Mouse (Mus musculus) Patski (cell line): ENCODE measurements around the gene Asb16. TPM values are rescaled to one million over a fixed set of nuclear protein-coding genes. Genes with fewer than 3 reads are reported as not detected.

Experiments
- ATAC-seq: fragments of 100-300 bp; one replicate; pipeline ENCODE4 v1.8.0; 2021
- CTCF ChIA-PET: fragments of 350-600 bp; sonication (Branson Sonifier 250); formaldehyde crosslinking; loops from one replicate; lab custom pipeline; 2022; ENCODE audit warnings: inconsistent platforms; lab: Charles Lee
- POLR2A ChIA-PET: fragments of 350-600 bp; sonication (Branson Sonifier 250); formaldehyde crosslinking; loops from one replicate; lab custom pipeline; 2022; ENCODE audit warnings: antibody characterized with exemption, inconsistent platforms; lab: Charles Lee
- DNase-seq: peaks from one replicate; pipeline ENCODE4 v3.0.0-alpha.2; 2011; ENCODE audit warnings: low read depth, low spot score
- H3K27me3 ChIP-seq: fragments of 371-371 bp; one replicate; pipeline ENCODE4 v1.5.1; 2021
- CTCF ChIP-seq: fragments of 100-300 bp; IDR thresholded peaks from one replicate; pipeline ENCODE4 v1.5.1; 2021
- in situ Hi-C: fragments of 300-500 bp; cut with MboI; formaldehyde crosslinking; loops from 3 replicates; pipeline ENCODE4 v1.11.1; 2018; ENCODE audit warnings: low pct_unique_long_range_greater_than_20kb, mixed read lengths
- polyA plus RNA-seq: library from polyadenylated mRNA; unstranded; gene quantifications from one replicate; pipeline ENCODE4 v1.2.3, GENCODE M21; 2021

The Asb16 gene
- 0.28 TPM for polyA plus RNA-seq

DNA sequence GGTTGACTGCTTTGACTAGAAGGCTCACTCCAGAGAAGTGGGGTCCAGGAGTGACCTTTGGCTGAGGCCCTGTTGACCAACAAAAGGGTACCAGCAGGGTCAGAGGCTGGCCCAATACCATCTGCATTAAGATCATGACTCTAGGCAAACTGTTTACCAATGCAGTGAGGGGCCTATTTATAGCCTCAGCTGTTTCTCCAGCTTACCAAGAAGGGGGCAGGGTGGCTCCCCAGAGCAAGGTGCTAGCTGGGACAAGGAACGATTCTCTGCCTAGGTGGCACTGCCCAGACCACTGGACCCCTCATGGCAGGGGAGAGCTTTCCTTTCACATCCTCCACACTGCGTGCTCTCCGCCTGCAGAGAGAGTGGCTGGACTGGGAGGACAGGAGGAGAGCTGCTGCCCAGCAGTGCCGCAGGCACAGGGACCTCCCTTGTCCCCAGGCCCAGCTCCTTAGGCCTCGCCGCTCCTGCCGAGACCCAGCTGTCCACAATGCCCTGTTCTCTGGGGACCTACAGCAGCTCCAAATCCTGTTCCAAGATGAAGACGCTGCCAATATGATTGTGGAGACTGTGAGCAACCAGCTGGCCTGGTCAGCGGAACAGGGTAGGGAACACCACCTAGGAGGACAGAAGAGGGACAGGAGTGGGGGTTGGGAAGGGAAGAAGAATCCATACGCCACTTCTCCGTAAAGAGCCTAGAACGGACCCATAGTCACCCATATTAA lies at the start of gene Asb16:
Gene Asb16, plus strand, starts transcription at position 224 of the 725 bp plus-strand sequence.
- DNase-seq: no peak
- POLR2A ChIA-PET: interaction anchor here (0.5 to 0.6 kb wide), 2 partner anchors 18 to 85 kb away, joined by 3 to 4 read pairs; no protein-coding TSS in a partner anchor

GRCm38 (mm10) chr11:102218783-102219182 lies 49.8 kb upstream of the Asb16 start:
- ATAC-seq: peak; percentile 67

More for the DNA sequence above, at the start of gene Asb16:
- no peak for ATAC-seq
- in situ Hi-C loops: no loop called here
- peaks cover 8% of the 10 kb centered on the region for H3K27me3 ChIP-seq
- no peak for TF ChIP-seq CTCF
- CTCF ChIA-PET: interaction anchor here (0.6 to 3.8 kb wide), 3 partner anchors 20 to 39 kb away, joined by 3 to 15 read pairs (median 4); partner anchors contain the start of genes BC030867 and Hdac5

GRCm38 (mm10) chr11:102219247-102219993 lies 49.1 kb upstream of the Asb16 start:
- no peak for TF ChIP-seq CTCF
- ChIA-PET CTCF (no interaction called here), POLR2A (no interaction called here)
- no peaks in the 10 kb centered on the region for H3K27me3 ChIP-seq
- no peak for ATAC-seq
- in situ Hi-C loops: no loop called here
- no peak for DNase-seq

More at GRCm38 (mm10) chr11:102218783-102219182, 49.8 kb upstream of the Asb16 start:
- no peaks in the 10 kb centered on the region for H3K27me3 ChIP-seq
- CTCF ChIA-PET: interaction anchor here (1.2 to 1.3 kb wide), 2 partner anchors 9 to 28 kb away, joined by 3 to 4 read pairs; no protein-coding TSS in a partner anchor
- POLR2A ChIA-PET: interaction anchor here (1.1 kb wide), 1 partner anchor 406 kb away, joined by 5 read pairs; no protein-coding TSS in a partner anchor
- DNase-seq: peak; percentile 80
- in situ Hi-C loops: no loop called here
- no peak for TF ChIP-seq CTCF

GRCm38 (mm10) chr11:102219994-102220346 lies 48.6 kb upstream of the Asb16 start:
- DNase-seq (no peak), ATAC-seq (no peak)
- TF ChIP-seq CTCF: no peak
- H3K27me3 ChIP-seq: no peaks in the 10 kb centered on the region
- in situ Hi-C loops: no loop called here
- ChIA-PET POLR2A (interaction anchor here (1.1 kb wide), 1 partner anchor 9 kb away, joined by 3 read pairs; no protein-coding TSS in a partner anchor), CTCF (no interaction called here)

DNA sequence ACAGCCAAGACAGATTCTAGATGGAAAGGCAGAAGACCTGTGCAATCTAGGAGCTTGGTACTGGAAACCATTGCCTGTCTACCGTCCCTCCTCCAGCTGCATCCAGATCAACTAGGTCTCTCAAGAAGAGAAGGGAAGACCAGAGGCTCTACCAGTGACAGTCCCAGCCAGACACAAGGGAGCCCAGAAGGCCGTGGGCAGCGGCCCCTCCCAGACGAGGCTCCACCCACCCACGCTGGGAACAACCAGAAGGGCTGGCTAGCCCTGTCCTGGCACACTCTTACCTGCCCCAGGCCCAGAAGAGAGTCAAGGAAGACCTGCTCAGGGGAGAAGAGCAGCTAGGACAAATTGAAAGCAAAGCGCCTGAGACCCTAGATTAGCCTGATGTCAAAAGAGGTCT lies 48.1 kb upstream of the Asb16 start:
- ChIA-PET POLR2A (interaction anchor here (1.1 kb wide), 1 partner anchor 10 kb away, joined by 3 read pairs; no protein-coding TSS in a partner anchor), CTCF (no interaction called here)
- DNase-seq (no peak), ATAC-seq (no peak)
- no peaks in the 10 kb centered on the region for H3K27me3 ChIP-seq
- in situ Hi-C loops: no loop called here
- TF ChIP-seq CTCF: no peak

- TF ChIP-seq CTCF: no peak
- no peak for ATAC-seq
- DNase-seq: no peak
- in situ Hi-C loops: no loop called here
- POLR2A ChIA-PET: interaction anchor here (1.1 kb wide), 1 partner anchor 11 kb away, joined by 3 read pairs; no protein-coding TSS in a partner anchor
- no peaks in the 10 kb centered on the region for H3K27me3 ChIP-seq
- CTCF ChIA-PET: no interaction called here
Observed at GRCm38 (mm10) chr11:102221243-102221953, 47.1 kb upstream of the Asb16 start.

GRCm38 (mm10) chr11:102221954-102222351 lies 46.6 kb upstream of the Asb16 start:
- ATAC-seq (no peak), DNase-seq (no peak)
- TF ChIP-seq CTCF: no peak
- POLR2A ChIA-PET: no interaction called here
- CTCF ChIA-PET: no interaction called here
- in situ Hi-C loops: no loop called here
- no peaks in the 10 kb centered on the region for H3K27me3 ChIP-seq

GRCm38 (mm10) chr11:102223166-102223565 lies 45.4 kb upstream of the Asb16 start:
- in situ Hi-C loops: no loop called here
- CTCF ChIA-PET: interaction anchor here (0.8 to 1.5 kb wide), 8 partner anchors 9 to 61 kb away, joined by 3 to 8 read pairs (median 3); partner anchors contain the start of gene Tmub2
- DNase-seq: no peak
- ATAC-seq: no peak
- no peak for TF ChIP-seq CTCF
- no peaks in the 10 kb centered on the region for H3K27me3 ChIP-seq
- POLR2A ChIA-PET: interaction anchor here (1.4 kb wide), 1 partner anchor 67 kb away, joined by 4 read pairs; the partner anchor contains the start of gene Tmem101

GRCm38 (mm10) chr11:102224686-102225085 lies 43.9 kb upstream of the Asb16 start:
- TF ChIP-seq CTCF: no peak
- DNase-seq (no peak), ATAC-seq (no peak)
- no peaks in the 10 kb centered on the region for H3K27me3 ChIP-seq
- ChIA-PET POLR2A (no interaction called here), CTCF (no interaction called here)
- in situ Hi-C loops: loop anchor here (5.0 kb wide), 1 partner anchor 32 kb away; no protein-coding TSS in a partner anchor

DNA sequence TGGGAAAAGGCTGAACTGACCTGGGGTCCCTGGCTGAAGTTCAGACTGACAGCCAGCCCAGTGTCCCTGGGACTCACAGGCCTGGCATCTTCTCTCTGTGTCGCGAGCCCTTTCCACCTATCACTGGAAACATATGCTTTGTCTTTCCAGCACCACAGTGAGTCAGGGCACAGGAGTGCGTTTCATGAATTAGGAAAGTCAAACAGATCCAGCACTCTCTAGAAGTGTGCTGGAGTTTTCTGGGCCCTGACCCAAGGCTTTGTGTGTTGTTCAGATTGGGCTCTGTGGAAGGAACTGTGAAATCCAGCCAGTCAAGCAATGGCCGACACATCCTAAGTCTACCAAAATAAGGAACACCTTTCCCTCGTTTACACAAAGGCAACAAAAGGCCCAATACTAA lies 43.3 kb upstream of the Asb16 start:
- no peak for TF ChIP-seq CTCF
- CTCF ChIA-PET: no interaction called here
- DNase-seq: no peak
- ATAC-seq: no peak
- in situ Hi-C loops: loop anchor here (5.0 kb wide), 1 partner anchor 33 kb away; no protein-coding TSS in a partner anchor
- POLR2A ChIA-PET: no interaction called here
- no peaks in the 10 kb centered on the region for H3K27me3 ChIP-seq
